Mouse (Mus musculus) brain, embryonic 14.5 days (tissue): ENCODE measurements around the gene Cpm.

Experiments
- CTCF ChIP-seq: fragments of 200-500 bp; IDR thresholded peaks from 2 replicates; pipeline ENCODE4 v1.5.1; 2012; ENCODE audit warnings: inconsistent platforms, mild to moderate bottlenecking, moderate library complexity, borderline replicate concordance; ENCODE audit not compliant: insufficient read depth, insufficient read length; ENCODE audit errors: extremely low read depth
- POLR2A ChIP-seq: fragments of 200-500 bp; IDR thresholded peaks from 2 replicates; pipeline ENCODE4 v1.6.1; 2012; ENCODE audit warnings: mild to moderate bottlenecking, inconsistent platforms, borderline replicate concordance; ENCODE audit not compliant: poor library complexity, insufficient read depth, insufficient read length, severe bottlenecking; ENCODE audit errors: extremely low read depth

- TF ChIP-seq POLR2A (no peak), CTCF (no peak)
Measured at GRCm38 (mm10) chr10:117649292-117650041, 20.2 kb downstream of the Cpm start.
